Mouse (Mus musculus) lung, adult 2 months (tissue): ENCODE results near the gene Arhgap19.

ENCODE experiments used
- CTCF ChIP-seq: fragments of 200-500 bp; IDR thresholded peaks from 2 replicates; pipeline ENCODE4 v1.5.1; 2011; ENCODE audit warnings: mild to moderate bottlenecking, low read length, control low read depth; ENCODE audit not compliant: insufficient read depth
- POLR2A ChIP-seq: fragments of 200-500 bp; IDR thresholded peaks from 2 replicates; pipeline ENCODE4 v1.6.1; 2011; ENCODE audit warnings: low read depth, mild to moderate bottlenecking, control low read depth, low read length, borderline replicate concordance; ENCODE audit errors: extremely low read depth

DNA sequence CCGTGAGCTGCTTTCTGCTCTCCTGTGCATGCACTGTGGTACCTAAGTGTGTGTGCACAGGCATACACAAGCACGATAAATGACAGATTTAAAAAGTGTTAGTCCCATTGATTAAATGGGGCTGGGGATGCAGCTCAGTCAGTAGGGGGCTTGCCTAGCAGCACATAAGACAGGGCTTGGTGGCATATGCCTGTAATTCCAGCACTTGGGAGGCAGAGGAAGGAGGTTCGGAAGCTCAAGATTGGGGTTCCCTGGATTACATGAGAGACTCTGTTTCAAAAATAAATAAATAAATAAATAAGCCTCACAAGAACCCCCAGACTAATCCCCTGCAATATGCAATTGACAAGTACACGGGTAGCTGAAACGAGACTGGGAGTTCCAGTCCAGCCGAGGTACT is 1.4 kb downstream of the Arhgap19 start:
- TF ChIP-seq CTCF: no peak
- no peak for TF ChIP-seq POLR2A
